Mouse (Mus musculus): Measurements from ENCODE around the gene Ankrd6. TPM values are rescaled to one million over a fixed set of nuclear protein-coding genes. Genes with fewer than 3 reads are reported as not detected.

Gene Ankrd6
- polyA plus RNA-seq, 1 experiment from 2014 or later: 12.7 TPM

- H3K36me3 ChIP-seq: 0 out of 2 replicates have a peak, but pooled peaks cover under 1% of the 10 kb centered on the region
- peak overlapping the region; percentile 72 for H3K4me2 ChIP-seq (replicated peaks)
- peak overlapping the region; percentile 99 for H3K27ac ChIP-seq
- 7% methylated on average over 9 of the region's 9 CpGs for WGBS
- no peak for ATAC-seq (ENCODE audit: insufficient number of reproducible peaks, insufficient read depth, low FRiP score, low TSS enrichment)
- peaks cover 8% of the 10 kb centered on the region; the same call in 1 of the 2 replicates for H3K4me1 ChIP-seq
- H3K9ac ChIP-seq: peak overlapping the region; percentile 87
- H3K9me3 ChIP-seq: no peaks in the 10 kb centered on the region
- no peaks in the 10 kb centered on the region for H3K27me3 ChIP-seq
- peak overlapping the region; percentile 82 for H3K4me3 ChIP-seq
These were observed 150.0 kb downstream of the Ankrd6 start for GRCm38 (mm10) chr4:32800577-32801170.

GRCm38 (mm10) chr4:32799966-32800576, 150.6 kb downstream of the Ankrd6 start, which contains the start of gene Lyrm2:
TSS of gene Lyrm2 (plus strand) at chr4:32800253.
- H3K36me3 ChIP-seq: no peaks in the 10 kb centered on the region
- H3K4me1 ChIP-seq: peaks cover 8% of the 10 kb centered on the region; the same call in 1 of the 2 replicates
- peak within 1 kb of the TSS; percentile 99 for H3K27ac ChIP-seq
- peak; percentile 86 for ATAC-seq (ENCODE audit: insufficient number of reproducible peaks, insufficient read depth, low FRiP score, low TSS enrichment)
- H3K9ac ChIP-seq: peak within 1 kb of the TSS; percentile 87
- WGBS: under 1% methylated on average over 53 of the region's 53 CpGs
- no peaks in the 10 kb centered on the region for H3K27me3 ChIP-seq
- peak within 1 kb of the TSS; percentile 82 for H3K4me3 ChIP-seq
- no peaks in the 10 kb centered on the region for H3K9me3 ChIP-seq
- H3K4me2 ChIP-seq (replicated peaks): peak within 1 kb of the TSS; percentile 72

- no peak for ATAC-seq (ENCODE audit: insufficient number of reproducible peaks, insufficient read depth, low FRiP score, low TSS enrichment)
- Histone ChIP-seq H3K9ac (no peak overlapping the region), H3K27me3 (no peaks in the 10 kb centered on the region), H3K4me2 (replicated peaks) (no peak overlapping the region), H3K9me3 (no peaks in the 10 kb centered on the region), H3K27ac (no peak overlapping the region), H3K4me3 (no peak overlapping the region), H3K4me1 (peaks cover 8% of the 10 kb centered on the region; the same call in 1 of the 2 replicates), H3K36me3 (no peaks in the 10 kb centered on the region)
- WGBS: 95% methylated on average over 4 of the region's 4 CpGs
These were observed 151.7 kb downstream of the Ankrd6 start for GRCm38 (mm10) chr4:32798976-32799375.

GRCm38 (mm10) chr4:32789020-32789419, 161.6 kb downstream of the Ankrd6 start:
- H3K9me3 ChIP-seq: no peaks in the 10 kb centered on the region
- ATAC-seq (ENCODE audit: insufficient number of reproducible peaks, insufficient read depth, low FRiP score, low TSS enrichment): no peak
- H3K4me1 ChIP-seq: no peaks in the 10 kb centered on the region
- no peak overlapping the region for H3K4me2 ChIP-seq (replicated peaks)
- H3K9ac ChIP-seq: no peak overlapping the region
- no peak overlapping the region for H3K27ac ChIP-seq
- no peaks in the 10 kb centered on the region for H3K27me3 ChIP-seq
- H3K36me3 ChIP-seq: no peaks in the 10 kb centered on the region
- no peak overlapping the region for H3K4me3 ChIP-seq
- 85% methylated on average over 4 of the region's 4 CpGs for WGBS

GRCm38 (mm10) chr4:32787110-32787509, 163.5 kb downstream of the Ankrd6 start:
- Histone ChIP-seq H3K27me3 (no peaks in the 10 kb centered on the region), H3K36me3 (no peaks in the 10 kb centered on the region), H3K4me2 (replicated peaks) (no peak overlapping the region), H3K4me3 (no peak overlapping the region), H3K9me3 (no peaks in the 10 kb centered on the region), H3K4me1 (no peaks in the 10 kb centered on the region), H3K9ac (no peak overlapping the region), H3K27ac (no peak overlapping the region)
- WGBS: 81% methylated on average over 1 of the region's 1 CpGs
- no peak for ATAC-seq (ENCODE audit: insufficient number of reproducible peaks, insufficient read depth, low FRiP score, low TSS enrichment)

- Histone ChIP-seq H3K9ac (no peak overlapping the region), H3K4me1 (no peaks in the 10 kb centered on the region), H3K36me3 (peaks cover 30% of the 10 kb centered on the region), H3K9me3 (no peaks in the 10 kb centered on the region), H3K4me3 (no peak overlapping the region), H3K27me3 (no peaks in the 10 kb centered on the region), H3K27ac (no peak overlapping the region), H3K4me2 (replicated peaks) (no peak overlapping the region)
- 91% methylated on average over 4 of the region's 4 CpGs for WGBS
- no peak for ATAC-seq (ENCODE audit: insufficient number of reproducible peaks, insufficient read depth, low FRiP score, low TSS enrichment)
These were observed 170.6 kb downstream of the Ankrd6 start for GRCm38 (mm10) chr4:32779996-32780395.

- Histone ChIP-seq H3K9me3 (no peaks in the 10 kb centered on the region), H3K4me1 (no peaks in the 10 kb centered on the region), H3K4me2 (replicated peaks) (no peak overlapping the region), H3K36me3 (peaks cover 68% of the 10 kb centered on the region), H3K27ac (no peak overlapping the region), H3K9ac (no peak overlapping the region), H3K27me3 (no peaks in the 10 kb centered on the region), H3K4me3 (no peak overlapping the region)
- WGBS: 92% methylated on average over 7 of the region's 7 CpGs
- ATAC-seq (ENCODE audit: insufficient number of reproducible peaks, insufficient read depth, low FRiP score, low TSS enrichment): no peak
These were observed 180.3 kb downstream of the Ankrd6 start for GRCm38 (mm10) chr4:32770284-32770810.

- no peak for ATAC-seq (ENCODE audit: insufficient number of reproducible peaks, insufficient read depth, low FRiP score, low TSS enrichment)
- Histone ChIP-seq H3K9ac (no peak overlapping the region), H3K4me3 (no peak overlapping the region), H3K4me1 (no peaks in the 10 kb centered on the region), H3K36me3 (peaks cover 62% of the 10 kb centered on the region), H3K27ac (no peak overlapping the region), H3K4me2 (replicated peaks) (no peak overlapping the region), H3K27me3 (no peaks in the 10 kb centered on the region), H3K9me3 (no peaks in the 10 kb centered on the region)
- WGBS: 89% methylated on average over 10 of the region's 10 CpGs
These were observed 182.6 kb downstream of the Ankrd6 start for GRCm38 (mm10) chr4:32768046-32768445.

GRCm38 (mm10) chr4:32767471-32767870, 183.2 kb downstream of the Ankrd6 start:
- ATAC-seq (ENCODE audit: insufficient number of reproducible peaks, insufficient read depth, low FRiP score, low TSS enrichment): no peak
- Histone ChIP-seq H3K4me1 (no peaks in the 10 kb centered on the region), H3K27ac (no peak overlapping the region), H3K9me3 (no peaks in the 10 kb centered on the region), H3K27me3 (no peaks in the 10 kb centered on the region), H3K4me3 (no peak overlapping the region), H3K9ac (no peak overlapping the region), H3K4me2 (replicated peaks) (no peak overlapping the region), H3K36me3 (peaks cover 63% of the 10 kb centered on the region)
- WGBS: 92% methylated on average over 7 of the region's 7 CpGs

GRCm38 (mm10) chr4:32757430-32757829, 193.2 kb downstream of the Ankrd6 start:
- ATAC-seq (ENCODE audit: insufficient number of reproducible peaks, insufficient read depth, low FRiP score, low TSS enrichment): no peak
- Histone ChIP-seq H3K27ac (no peak overlapping the region), H3K36me3 (peaks cover 64% of the 10 kb centered on the region), H3K4me1 (no peaks in the 10 kb centered on the region), H3K4me2 (replicated peaks) (no peak overlapping the region), H3K9ac (no peak overlapping the region), H3K4me3 (no peak overlapping the region), H3K27me3 (no peaks in the 10 kb centered on the region), H3K9me3 (no peaks in the 10 kb centered on the region)
- WGBS: 90% methylated on average over 2 of the region's 2 CpGs

Data from embryonic facial prominence, embryonic 12.5 days (tissue).